8 mouse cellular contexts compared by ENCODE assay signal in genomic region chr19:3324271-3324811, GRCm38 (mm10). TPM values are rescaled to one million over a fixed set of nuclear protein-coding genes. Genes with fewer than 3 reads are reported as not detected.
DNase-seq lines count a peak whose midpoint lies in the region; ATAC-seq and TF ChIP-seq lines count a peak whose summit lies in the region.

No protein-coding gene starts in this region.

- peak overlapping the region; percentile 67 for H3K4me3 ChIP-seq in left cerebral cortex, adult 2 months
- H3K4me3 ChIP-seq in embryonic facial prominence, embryonic 15.5 days (replicated peaks), result peak overlapping the region; percentile 60
- peak overlapping the region; percentile 51 for H3K4me3 ChIP-seq in hindbrain, embryonic 15.5 days
- peak overlapping the region; percentile 61 for H3K4me3 ChIP-seq in liver, embryonic 16.5 days (ENCODE audit: low read depth, low read length)
- H3K4me3 ChIP-seq in neural tube, embryonic 15.5 days (replicated peaks), result peak overlapping the region; percentile 55

- no peak for TF ChIP-seq CTCF in left cerebral cortex, adult 2 months (IDR thresholded peaks at IDR 0.05)

- no peaks in the 10 kb centered on the region for H3K36me3 ChIP-seq in embryonic facial prominence, embryonic 15.5 days
- H3K36me3 ChIP-seq in hindbrain, embryonic 15.5 days, result no peaks in the 10 kb centered on the region
- H3K36me3 ChIP-seq in liver, embryonic 16.5 days (ENCODE audit: control insufficient read depth, insufficient read depth), result no peaks in the 10 kb centered on the region
- H3K36me3 ChIP-seq in neural tube, embryonic 15.5 days, result no peaks in the 10 kb centered on the region

- peak overlapping the region; percentile 84 for H3K27ac ChIP-seq in left cerebral cortex, adult 2 months
- H3K27ac ChIP-seq in embryonic facial prominence, embryonic 15.5 days (replicated peaks), result peak overlapping the region; percentile 89
- peak overlapping the region; percentile 88 for H3K27ac ChIP-seq in hindbrain, embryonic 15.5 days (replicated peaks)
- peak overlapping the region; percentile 78 for H3K27ac ChIP-seq in liver, embryonic 16.5 days (ENCODE audit: low read length)
- peak overlapping the region; percentile 89 for H3K27ac ChIP-seq in neural tube, embryonic 15.5 days (replicated peaks)

- DNase-seq in left cerebral cortex, adult 2 months (ENCODE audit: extremely low spot score in 1 of 2, low spot score in 2 of 2), result no peak
- no peak for DNase-seq in left cerebral cortex, postnatal 10 days (ENCODE audit: extremely low spot score in 1 of 2, low spot score in 2 of 2)
- DNase-seq in NIH3T3 (ENCODE audit: low read depth), result peak; percentile 84
- DNase-seq in layer of hippocampus, postnatal 36 days, result no peak

- intact Hi-C loops in left cerebral cortex, adult 2 months (cut with DNase I), result no loop called here
- intact Hi-C loops in left cerebral cortex, postnatal 10 days (cut with DNase I), result no loop called here

- H3K9me3 ChIP-seq in embryonic facial prominence, embryonic 15.5 days (replicated peaks), result no peaks in the 10 kb centered on the region
- no peaks in the 10 kb centered on the region for H3K9me3 ChIP-seq in hindbrain, embryonic 15.5 days
- H3K9me3 ChIP-seq in liver, embryonic 16.5 days (replicated peaks; ENCODE audit: control insufficient read depth, low read length), result no peaks in the 10 kb centered on the region
- H3K9me3 ChIP-seq in neural tube, embryonic 15.5 days (replicated peaks), result no peaks in the 10 kb centered on the region

- peaks cover 38% of the 10 kb centered on the region for H3K4me1 ChIP-seq in embryonic facial prominence, embryonic 15.5 days
- H3K4me1 ChIP-seq in hindbrain, embryonic 15.5 days (replicated peaks), result peaks cover 35% of the 10 kb centered on the region
- H3K4me1 ChIP-seq in liver, embryonic 16.5 days (ENCODE audit: control insufficient read depth, low read depth, low read length), result peaks cover 66% of the 10 kb centered on the region
- H3K4me1 ChIP-seq in neural tube, embryonic 15.5 days, result peaks cover 52% of the 10 kb centered on the region

- H3K4me2 ChIP-seq in embryonic facial prominence, embryonic 15.5 days (replicated peaks), result peak overlapping the region; percentile 92
- peak overlapping the region; percentile 84 for H3K4me2 ChIP-seq in hindbrain, embryonic 15.5 days
- peak overlapping the region; percentile 99 for H3K4me2 ChIP-seq in liver, embryonic 16.5 days (ENCODE audit: low read depth, low read length)
- H3K4me2 ChIP-seq in neural tube, embryonic 15.5 days, result peak overlapping the region; percentile 79

- no peak for ATAC-seq in embryonic facial prominence, embryonic 15.5 days (ENCODE audit: insufficient number of reproducible peaks, low FRiP score, low TSS enrichment, low read depth)
- no peak for ATAC-seq in hindbrain, embryonic 15.5 days (ENCODE audit: low FRiP score, low read depth)
- ATAC-seq in liver, embryonic 16.5 days (ENCODE audit: low read depth), result no peak
- ATAC-seq in neural tube, embryonic 15.5 days (ENCODE audit: low FRiP score), result no peak

- no peaks in the 10 kb centered on the region for H3K27me3 ChIP-seq in embryonic facial prominence, embryonic 15.5 days
- H3K27me3 ChIP-seq in hindbrain, embryonic 15.5 days, result peaks cover 36% of the 10 kb centered on the region
- no peaks in the 10 kb centered on the region for H3K27me3 ChIP-seq in liver, embryonic 16.5 days (ENCODE audit: control insufficient read depth, insufficient read depth, low read depth, low read length)
- H3K27me3 ChIP-seq in neural tube, embryonic 15.5 days (replicated peaks), result peaks cover 42% of the 10 kb centered on the region

- peak overlapping the region; percentile 42; the same call in 1 of the 2 replicates for H3K9ac ChIP-seq in embryonic facial prominence, embryonic 15.5 days
- peak overlapping the region; percentile 46 for H3K9ac ChIP-seq in hindbrain, embryonic 15.5 days
- H3K9ac ChIP-seq in liver, embryonic 16.5 days (ENCODE audit: low read depth, low read length), result peak overlapping the region; percentile 52
- H3K9ac ChIP-seq in neural tube, embryonic 15.5 days (replicated peaks), result 0 out of 2 replicates have a peak overlapping the region, but pooled peaks have one; percentile 23

- 3% methylated on average over 17 of the region's 17 CpGs for WGBS in embryonic facial prominence, embryonic 15.5 days
- 1% methylated on average over 17 of the region's 17 CpGs for WGBS in hindbrain, embryonic 15.5 days
- under 1% methylated on average over 17 of the region's 17 CpGs for WGBS in liver, embryonic 16.5 days (ENCODE audit: insufficient replicate concordance)
- WGBS in neural tube, embryonic 15.5 days, result 3% methylated on average over 17 of the region's 17 CpGs

RNA-seq across cellular contexts. Expression of gene Cpt1a, which starts 2.2 kb away (rescaled TPM):
- 10 to 100 TPM; 20.6 to 27.8 TPM for total RNA-seq in left cerebral cortex, adult 2 months (2021)
- total RNA-seq in left cerebral cortex, postnatal 10 days (2021), result 10 to 100 TPM; 31.3 to 32.5 TPM
- 15.5 and 18.2 TPM in 2 replicates for polyA plus RNA-seq in embryonic facial prominence, embryonic 15.5 days (2015; fragmentation: Nextera tagmentation; extraction: Ambion mirVana)
- polyA plus RNA-seq in hindbrain, embryonic 15.5 days (2015; fragmentation: Nextera tagmentation; extraction: Ambion mirVana), result 17.7 and 18.2 TPM in 2 replicates
- polyA plus RNA-seq in liver, embryonic 16.5 days (2015; fragmentation: Nextera tagmentation; extraction: Ambion mirVana), result 7.6 and 9.5 TPM in 2 replicates
- 14.7 and 21.6 TPM in 2 replicates for polyA plus RNA-seq in neural tube, embryonic 15.5 days (2015; fragmentation: Nextera tagmentation; extraction: Ambion mirVana)
- 10 to 100 TPM; 20.5 to 23.3 TPM for total RNA-seq in layer of hippocampus, postnatal 36 days (2021)

RNA-seq across cellular contexts. Expression of gene Ighmbp2, which starts 41.5 kb away (rescaled TPM):
- 10 to 100 TPM in 1 of 2 experiments, 1 to 10 TPM in 1; 9.4 to 11.0 TPM for total RNA-seq in left cerebral cortex, adult 2 months (2021)
- total RNA-seq in left cerebral cortex, postnatal 10 days (2021), result 10 to 100 TPM; 11.2 to 12.2 TPM
- polyA plus RNA-seq in embryonic facial prominence, embryonic 15.5 days (2015; fragmentation: Nextera tagmentation; extraction: Ambion mirVana), result 10.2 and 11.0 TPM in 2 replicates
- polyA plus RNA-seq in hindbrain, embryonic 15.5 days (2015; fragmentation: Nextera tagmentation; extraction: Ambion mirVana), result 9.9 and 11.6 TPM in 2 replicates
- polyA plus RNA-seq in liver, embryonic 16.5 days (2015; fragmentation: Nextera tagmentation; extraction: Ambion mirVana), result 2.5 and 2.6 TPM in 2 replicates
- 10.6 and 10.7 TPM in 2 replicates for polyA plus RNA-seq in neural tube, embryonic 15.5 days (2015; fragmentation: Nextera tagmentation; extraction: Ambion mirVana)
- 10 to 100 TPM in 1 of 2 experiments, 1 to 10 TPM in 1; 9.0 to 10.2 TPM for total RNA-seq in layer of hippocampus, postnatal 36 days (2021)

RNA-seq across cellular contexts. Expression of gene Mrpl21, which starts 41.6 kb away (rescaled TPM):
- total RNA-seq in left cerebral cortex, adult 2 months (2021), result 10 to 100 TPM; 51.3 to 52.0 TPM
- 10 to 100 TPM; 52.4 to 60.4 TPM for total RNA-seq in left cerebral cortex, postnatal 10 days (2021)
- polyA plus RNA-seq in embryonic facial prominence, embryonic 15.5 days (2015; fragmentation: Nextera tagmentation; extraction: Ambion mirVana), result 111 and 116 TPM in 2 replicates
- 105 and 106 TPM in 2 replicates for polyA plus RNA-seq in hindbrain, embryonic 15.5 days (2015; fragmentation: Nextera tagmentation; extraction: Ambion mirVana)
- polyA plus RNA-seq in liver, embryonic 16.5 days (2015; fragmentation: Nextera tagmentation; extraction: Ambion mirVana), result 45.4 and 46.6 TPM in 2 replicates
- polyA plus RNA-seq in neural tube, embryonic 15.5 days (2015; fragmentation: Nextera tagmentation; extraction: Ambion mirVana), result 103 and 105 TPM in 2 replicates
- total RNA-seq in layer of hippocampus, postnatal 36 days (2021), result 10 to 100 TPM; 50.8 to 52.3 TPM
